Mouse (Mus musculus): ENCODE results near the gene Gtf2i. TPM values are rescaled to one million over a fixed set of nuclear protein-coding genes. Genes with fewer than 3 reads are reported as not detected.
"Not testable (repeated sequence)": the region's sequence is repeated elsewhere in the genome, so short reads cannot be mapped to it uniquely, and the experiment has no call there.

The Gtf2i gene
- polyA plus RNA-seq, 1 experiment from 2014 or later, result 133 TPM

DNA sequence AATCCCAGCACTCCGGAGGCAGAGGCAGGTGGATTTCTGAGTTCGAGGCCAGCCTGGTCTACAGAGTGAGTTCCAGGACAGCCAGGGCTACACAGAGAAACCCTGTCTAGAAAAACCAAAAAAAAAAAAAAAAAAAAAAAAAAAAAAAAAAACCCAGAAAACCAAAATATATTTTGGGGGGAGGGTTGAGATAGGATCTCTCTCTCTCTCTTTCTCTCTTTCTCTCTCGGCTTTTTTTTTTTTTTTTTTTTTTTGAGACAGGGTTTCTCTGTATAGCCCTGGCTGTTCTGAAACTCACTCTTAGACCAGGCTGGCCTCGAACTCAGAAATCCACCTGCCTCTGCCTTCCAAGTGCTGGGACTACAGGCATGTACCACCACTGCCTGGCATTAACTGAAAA, 29.0 kb upstream of the Gtf2i start:
- 91% methylated on average over 2 of the region's 4 CpGs for WGBS
- not testable (repeated sequence) for H3K4me1 ChIP-seq (ENCODE audit: control insufficient read depth, insufficient read depth, low read length); H3K9me3 ChIP-seq (replicated peaks; ENCODE audit: control insufficient read depth, low read length, poor library complexity, severe bottlenecking); H3K4me2 ChIP-seq (ENCODE audit: low read length); H3K36me3 ChIP-seq (ENCODE audit: control insufficient read depth, insufficient read depth, low read length); H3K9ac ChIP-seq (ENCODE audit: low read depth, low read length); H3K27me3 ChIP-seq (ENCODE audit: control insufficient read depth, insufficient read depth, low read depth, low read length); ATAC-seq; H3K27ac ChIP-seq (ENCODE audit: low read length); H3K4me3 ChIP-seq (ENCODE audit: low read depth, low read length)

DNA sequence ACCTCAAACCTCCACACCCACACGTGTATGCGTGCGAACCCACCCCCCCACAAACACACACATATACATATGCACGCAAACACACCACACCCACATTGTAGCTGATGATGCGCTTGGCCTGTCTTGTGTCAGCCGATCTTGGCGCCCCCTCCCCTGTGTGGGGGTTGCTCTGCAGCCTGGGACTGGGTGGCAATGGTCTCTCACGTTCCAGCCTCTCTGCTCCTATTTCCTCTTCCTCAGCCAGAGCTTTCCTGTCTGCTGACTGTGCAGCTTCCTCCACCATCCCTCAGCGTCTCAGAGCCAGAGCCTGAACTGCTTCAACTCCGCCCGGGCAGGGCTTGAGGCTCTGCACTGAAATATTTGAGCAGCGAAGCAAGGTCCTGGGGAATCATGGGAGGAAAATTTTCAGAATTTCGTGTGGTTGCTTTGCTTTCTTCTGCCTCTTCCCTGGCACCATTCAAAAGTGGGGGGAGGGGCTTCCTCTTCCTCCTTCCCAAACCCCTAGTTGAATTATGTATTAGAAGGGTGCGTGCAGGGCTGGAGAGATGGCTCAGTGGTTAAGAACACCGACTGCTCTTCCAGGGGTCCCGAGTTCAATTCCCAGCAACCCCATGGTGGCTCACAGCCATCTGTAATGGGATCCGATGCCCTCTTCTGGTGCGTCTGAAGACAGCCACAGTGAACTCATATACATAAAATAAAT, 28.1 kb upstream of the Gtf2i start:
- no peak for ATAC-seq
- Histone ChIP-seq H3K9ac (ENCODE audit: low read depth, low read length) (no peak overlapping the region), H3K36me3 (ENCODE audit: control insufficient read depth, insufficient read depth, low read length) (no peaks in the 10 kb centered on the region), H3K4me2 (ENCODE audit: low read length) (no peak overlapping the region), H3K27me3 (ENCODE audit: control insufficient read depth, insufficient read depth, low read depth, low read length) (no peaks in the 10 kb centered on the region), H3K27ac (ENCODE audit: low read length) (no peak overlapping the region), H3K4me1 (ENCODE audit: control insufficient read depth, insufficient read depth, low read length) (no peaks in the 10 kb centered on the region), H3K9me3 (replicated peaks; ENCODE audit: control insufficient read depth, low read length, poor library complexity, severe bottlenecking) (no peaks in the 10 kb centered on the region), H3K4me3 (ENCODE audit: low read depth, low read length) (no peak overlapping the region)
- 86% methylated on average over 18 of the region's 18 CpGs for WGBS

DNA sequence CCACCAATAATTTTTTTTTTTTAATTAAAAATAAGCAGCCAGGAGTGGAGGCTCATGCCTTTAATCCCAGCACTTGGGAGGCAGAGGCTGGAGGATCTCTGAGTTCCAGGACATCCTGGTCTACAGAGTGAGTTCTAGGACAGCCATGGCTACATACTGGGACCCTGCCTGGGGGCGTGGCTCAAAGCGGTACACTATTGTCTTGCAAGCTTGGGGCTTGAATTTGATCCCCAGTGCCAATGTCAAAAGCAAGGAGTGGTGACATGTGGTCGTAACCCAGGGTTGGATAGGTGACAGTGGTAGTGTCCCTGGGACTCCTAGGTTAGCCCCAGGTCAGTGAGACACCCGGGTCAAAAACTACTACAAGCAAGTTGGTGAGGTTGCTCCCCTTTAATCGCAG, 27.2 kb upstream of the Gtf2i start:
- H3K9ac ChIP-seq (ENCODE audit: low read depth, low read length), result no peak overlapping the region
- WGBS, result 95% methylated on average over 5 of the region's 5 CpGs
- no peak overlapping the region for H3K4me3 ChIP-seq (ENCODE audit: low read depth, low read length)
- H3K36me3 ChIP-seq (ENCODE audit: control insufficient read depth, insufficient read depth, low read length), result no peaks in the 10 kb centered on the region
- no peaks in the 10 kb centered on the region for H3K9me3 ChIP-seq (replicated peaks; ENCODE audit: control insufficient read depth, low read length, poor library complexity, severe bottlenecking)
- no peaks in the 10 kb centered on the region for H3K4me1 ChIP-seq (ENCODE audit: control insufficient read depth, insufficient read depth, low read length)
- no peak overlapping the region for H3K27ac ChIP-seq (ENCODE audit: low read length)
- no peak overlapping the region for H3K4me2 ChIP-seq (ENCODE audit: low read length)
- no peak for ATAC-seq
- no peaks in the 10 kb centered on the region for H3K27me3 ChIP-seq (ENCODE audit: control insufficient read depth, insufficient read depth, low read depth, low read length)

DNA sequence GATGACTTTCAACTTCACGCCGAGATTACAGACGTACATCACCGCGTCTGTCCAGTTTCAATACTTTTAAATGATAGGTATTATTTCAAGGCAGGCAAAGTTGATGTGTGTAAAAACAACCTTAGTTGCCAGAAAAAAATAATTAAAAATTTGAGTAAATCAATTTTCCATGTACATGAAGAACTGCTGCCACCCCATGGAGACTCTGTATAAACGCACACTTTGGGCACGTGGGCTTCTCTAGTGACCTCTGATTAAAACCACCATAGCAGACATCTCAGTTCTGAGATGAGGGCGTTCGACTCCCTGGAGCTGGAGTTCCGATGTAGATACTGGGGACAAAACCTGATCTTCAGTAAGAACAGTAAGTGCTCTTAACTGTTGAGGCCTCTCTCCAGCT, 26.8 kb upstream of the Gtf2i start:
- H3K9me3 ChIP-seq (replicated peaks; ENCODE audit: control insufficient read depth, low read length, poor library complexity, severe bottlenecking), result no peaks in the 10 kb centered on the region
- no peak overlapping the region for H3K9ac ChIP-seq (ENCODE audit: low read depth, low read length)
- no peaks in the 10 kb centered on the region for H3K4me1 ChIP-seq (ENCODE audit: control insufficient read depth, insufficient read depth, low read length)
- no peaks in the 10 kb centered on the region for H3K36me3 ChIP-seq (ENCODE audit: control insufficient read depth, insufficient read depth, low read length)
- H3K4me3 ChIP-seq (ENCODE audit: low read depth, low read length), result no peak overlapping the region
- H3K27me3 ChIP-seq (ENCODE audit: control insufficient read depth, insufficient read depth, low read depth, low read length), result no peaks in the 10 kb centered on the region
- no peak overlapping the region for H3K4me2 ChIP-seq (ENCODE audit: low read length)
- H3K27ac ChIP-seq (ENCODE audit: low read length), result no peak overlapping the region
- ATAC-seq, result no peak
- 66% methylated on average over 10 of the region's 10 CpGs for WGBS

DNA sequence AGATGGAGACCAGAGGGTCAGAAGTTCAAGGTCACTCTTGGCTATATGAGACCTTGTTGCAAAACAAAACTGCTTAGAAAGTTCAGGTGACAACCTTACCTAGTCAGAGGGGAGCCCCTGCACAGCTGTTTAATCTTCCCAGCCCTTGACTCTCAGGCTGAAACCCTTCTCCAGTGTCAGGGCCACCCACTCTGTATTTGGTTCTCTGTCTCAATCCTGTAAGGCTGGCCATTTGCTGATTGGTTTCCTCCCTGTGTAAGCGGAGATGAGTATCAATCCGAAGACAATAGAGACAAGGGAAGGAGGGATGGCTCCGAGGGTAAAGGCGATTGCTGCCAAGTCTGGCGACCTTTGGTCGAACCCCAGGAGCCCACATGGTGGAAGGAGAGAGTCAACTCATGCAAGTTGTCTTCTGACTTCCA, 25.6 kb upstream of the Gtf2i start:
- H3K9me3 ChIP-seq (replicated peaks; ENCODE audit: control insufficient read depth, low read length, poor library complexity, severe bottlenecking), result no peaks in the 10 kb centered on the region
- no peak overlapping the region for H3K9ac ChIP-seq (ENCODE audit: low read depth, low read length)
- H3K4me2 ChIP-seq (ENCODE audit: low read length), result no peak overlapping the region
- ATAC-seq, result no peak
- H3K4me1 ChIP-seq (ENCODE audit: control insufficient read depth, insufficient read depth, low read length), result no peaks in the 10 kb centered on the region
- H3K4me3 ChIP-seq (ENCODE audit: low read depth, low read length), result no peak overlapping the region
- 16% methylated on average over 6 of the region's 6 CpGs for WGBS
- H3K27ac ChIP-seq (ENCODE audit: low read length), result no peak overlapping the region
- H3K36me3 ChIP-seq (ENCODE audit: control insufficient read depth, insufficient read depth, low read length), result no peaks in the 10 kb centered on the region
- H3K27me3 ChIP-seq (ENCODE audit: control insufficient read depth, insufficient read depth, low read depth, low read length), result no peaks in the 10 kb centered on the region

DNA sequence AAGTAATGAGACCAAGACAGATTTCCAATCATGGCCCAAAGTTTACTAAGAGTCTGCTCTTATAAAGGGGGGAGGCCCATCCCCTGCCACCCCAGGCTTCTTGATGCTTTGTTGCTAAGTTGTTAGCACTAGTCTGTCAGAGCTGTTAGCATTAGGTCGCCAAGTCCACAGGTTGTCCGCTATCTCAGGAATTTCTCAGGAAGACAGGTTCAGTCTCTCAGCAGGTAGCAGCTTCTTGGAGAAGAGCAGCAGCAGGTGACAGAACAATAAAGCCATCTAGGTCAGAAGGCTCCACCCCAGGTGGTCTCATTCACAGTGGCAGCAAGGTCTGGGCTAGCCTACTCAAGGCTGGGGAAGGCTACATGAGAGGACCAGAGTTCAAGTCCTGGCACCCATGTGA, 22.5 kb upstream of the Gtf2i start:
- not testable (repeated sequence) for H3K4me2 ChIP-seq (ENCODE audit: low read length); H3K4me3 ChIP-seq (ENCODE audit: low read depth, low read length); H3K9me3 ChIP-seq (replicated peaks; ENCODE audit: control insufficient read depth, low read length, poor library complexity, severe bottlenecking); H3K27me3 ChIP-seq (ENCODE audit: control insufficient read depth, insufficient read depth, low read depth, low read length); ATAC-seq; H3K4me1 ChIP-seq (ENCODE audit: control insufficient read depth, insufficient read depth, low read length); H3K9ac ChIP-seq (ENCODE audit: low read depth, low read length); H3K36me3 ChIP-seq (ENCODE audit: control insufficient read depth, insufficient read depth, low read length); H3K27ac ChIP-seq (ENCODE audit: low read length)
- WGBS, result 68% methylated on average over 2 of the region's 2 CpGs

DNA sequence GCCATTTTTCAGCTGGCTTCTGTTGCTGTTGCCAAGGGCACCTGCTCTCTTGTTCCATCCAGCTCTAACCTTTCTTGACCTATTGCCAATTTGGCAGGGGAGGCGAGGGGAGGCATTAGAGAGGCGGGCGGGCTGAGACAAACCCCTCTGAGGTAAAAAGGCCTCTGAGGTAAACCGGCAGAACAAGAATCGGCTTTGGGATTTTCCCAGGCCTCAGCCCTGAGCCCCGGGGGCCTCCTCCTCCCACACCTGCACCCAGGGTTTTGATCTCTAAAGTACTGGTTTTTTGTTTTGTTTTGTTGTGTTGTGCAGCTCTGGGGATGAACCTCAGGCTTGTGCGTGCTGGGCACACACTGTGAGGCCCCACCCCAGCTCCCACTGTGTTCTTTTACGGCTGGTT, 18.2 kb upstream of the Gtf2i start:
- no peak for ATAC-seq
- no peak overlapping the region for H3K27ac ChIP-seq (ENCODE audit: low read length)
- WGBS, result 23% methylated on average over 8 of the region's 8 CpGs

DNA sequence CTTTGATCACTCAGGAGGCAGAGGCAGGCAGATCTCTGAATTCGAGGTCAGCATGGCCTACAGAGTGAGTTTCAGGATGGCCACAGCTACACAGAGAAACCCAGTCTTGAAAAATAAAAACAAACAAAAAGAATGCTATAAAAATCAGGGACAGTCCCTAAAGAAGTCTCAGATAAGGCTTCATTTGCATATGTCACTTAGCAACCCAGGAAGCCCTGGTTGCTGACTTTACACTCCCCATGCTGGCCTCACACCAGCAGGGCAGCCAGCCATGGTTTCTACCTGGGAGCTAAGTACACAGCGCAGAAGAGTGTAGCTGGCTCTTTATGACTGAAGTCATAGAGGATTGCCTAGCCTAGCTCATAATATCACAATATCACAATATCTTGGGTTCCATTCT, 15.5 kb upstream of the Gtf2i start:
- no peak overlapping the region for H3K9ac ChIP-seq (ENCODE audit: low read depth, low read length)
- ATAC-seq, result no peak
- H3K4me3 ChIP-seq (ENCODE audit: low read depth, low read length), result no peak overlapping the region
- no peak overlapping the region for H3K27ac ChIP-seq (ENCODE audit: low read length)
- no peaks in the 10 kb centered on the region for H3K9me3 ChIP-seq (replicated peaks; ENCODE audit: control insufficient read depth, low read length, poor library complexity, severe bottlenecking)
- no peaks in the 10 kb centered on the region for H3K27me3 ChIP-seq (ENCODE audit: control insufficient read depth, insufficient read depth, low read depth, low read length)
- no peaks in the 10 kb centered on the region for H3K4me1 ChIP-seq (ENCODE audit: control insufficient read depth, insufficient read depth, low read length)
- no peak overlapping the region for H3K4me2 ChIP-seq (ENCODE audit: low read length)
- H3K36me3 ChIP-seq (ENCODE audit: control insufficient read depth, insufficient read depth, low read length), result no peaks in the 10 kb centered on the region
- WGBS, result 90% methylated on average over 2 of the region's 2 CpGs

More for the DNA sequence above, 18.2 kb upstream of the Gtf2i start:
- Histone ChIP-seq H3K4me1 (ENCODE audit: control insufficient read depth, insufficient read depth, low read length) (no peaks in the 10 kb centered on the region), H3K4me2 (ENCODE audit: low read length) (no peak overlapping the region), H3K36me3 (ENCODE audit: control insufficient read depth, insufficient read depth, low read length) (no peaks in the 10 kb centered on the region), H3K27me3 (ENCODE audit: control insufficient read depth, insufficient read depth, low read depth, low read length) (no peaks in the 10 kb centered on the region), H3K9me3 (replicated peaks; ENCODE audit: control insufficient read depth, low read length, poor library complexity, severe bottlenecking) (no peaks in the 10 kb centered on the region), H3K4me3 (ENCODE audit: low read depth, low read length) (no peak overlapping the region), H3K9ac (ENCODE audit: low read depth, low read length) (no peak overlapping the region)

DNA sequence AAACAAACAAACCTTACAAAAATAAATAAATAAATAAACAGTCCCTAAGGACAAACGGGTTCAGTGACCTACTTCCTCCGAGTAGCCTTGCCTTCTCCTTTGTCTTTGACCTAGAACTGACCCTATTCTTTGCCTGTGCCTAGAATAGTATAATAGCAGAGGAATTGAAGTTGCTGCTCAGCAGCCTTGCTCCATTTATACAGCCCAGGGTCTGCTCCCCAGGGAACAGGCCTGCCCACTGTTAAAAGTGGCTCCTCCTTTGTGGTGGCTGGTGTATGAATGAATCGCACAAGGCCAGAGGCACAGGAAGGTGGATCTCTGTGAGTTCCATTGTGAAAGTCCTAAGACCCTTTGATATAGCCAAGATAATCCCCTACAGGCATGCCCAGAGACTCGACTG, 14.8 kb upstream of the Gtf2i start:
- no peak for ATAC-seq
- WGBS, result 27% methylated on average over 4 of the region's 4 CpGs
- Histone ChIP-seq H3K4me2 (ENCODE audit: low read length) (no peak overlapping the region), H3K27ac (ENCODE audit: low read length) (no peak overlapping the region), H3K9me3 (replicated peaks; ENCODE audit: control insufficient read depth, low read length, poor library complexity, severe bottlenecking) (no peaks in the 10 kb centered on the region), H3K27me3 (ENCODE audit: control insufficient read depth, insufficient read depth, low read depth, low read length) (no peaks in the 10 kb centered on the region), H3K4me1 (ENCODE audit: control insufficient read depth, insufficient read depth, low read length) (no peaks in the 10 kb centered on the region), H3K4me3 (ENCODE audit: low read depth, low read length) (no peak overlapping the region), H3K36me3 (ENCODE audit: control insufficient read depth, insufficient read depth, low read length) (no peaks in the 10 kb centered on the region), H3K9ac (ENCODE audit: low read depth, low read length) (no peak overlapping the region)

All from midbrain, embryonic 16.5 days (tissue).